Mouse (Mus musculus) kidney, postnatal 0 days (tissue): ENCODE results near the gene Dglucy. TPM values are rescaled to one million over a fixed set of nuclear protein-coding genes. Genes with fewer than 3 reads are reported as not detected.
"Not testable (repeated sequence)": the region's sequence is repeated elsewhere in the genome, so short reads cannot be mapped to it uniquely, and the experiment has no call there.

Experiments
- ATAC-seq: fragments of 200-750 bp; cut with Nextera tagmentation; replicated peaks from 2 replicates; pipeline ENCODE4 v1.8.0; 2017; ENCODE audit warnings: low read depth, moderate number of reproducible peaks, moderate TSS enrichment, moderate library complexity; ENCODE audit not compliant: low FRiP score
- DNase-seq: peaks from one replicate; pipeline ENCODE4 v3.0.0-alpha.2; 2016; ENCODE audit warnings: low spot score
- H3K27ac ChIP-seq: fragments of 300-500 bp; sonication (generic); 2 replicates; pipeline ENCODE4 v1.5.1; 2014; ENCODE audit warnings: mild to moderate bottlenecking
- H3K27me3 ChIP-seq: fragments of 300-500 bp; sonication (generic); 2 replicates; pipeline ENCODE4 v1.6.1; 2014; ENCODE audit warnings: low read length, mixed read lengths; ENCODE audit not compliant: insufficient read depth
- H3K36me3 ChIP-seq: fragments of 300-500 bp; sonication (generic); 2 replicates; pipeline ENCODE4 v1.6.1; 2014; ENCODE audit warnings: low read length, mixed read lengths; ENCODE audit not compliant: insufficient read depth
- H3K4me1 ChIP-seq: fragments of 300-500 bp; sonication (generic); replicated peaks from 2 replicates; pipeline ENCODE4 v1.6.1; 2014; ENCODE audit warnings: antibody characterized with exemption, low read length, mixed read lengths; ENCODE audit not compliant: insufficient read depth
- H3K4me2 ChIP-seq: fragments of 300-500 bp; sonication (generic); 2 replicates; pipeline ENCODE4 v1.6.1; 2014; ENCODE audit warnings: mild to moderate bottlenecking, low read length, moderate library complexity, mixed read lengths
- H3K4me3 ChIP-seq: fragments of 300-500 bp; sonication (generic); replicated peaks from 2 replicates; pipeline ENCODE4 v1.5.1; 2014; ENCODE audit warnings: low read depth, low read length
- H3K9ac ChIP-seq: fragments of 300-500 bp; sonication (generic); 2 replicates; pipeline ENCODE4 v1.6.1; 2014; ENCODE audit warnings: low read depth, low read length
- H3K9me3 ChIP-seq: fragments of 300-500 bp; sonication (generic); replicated peaks from 2 replicates; pipeline ENCODE4 v1.6.1; 2016; ENCODE audit warnings: low read length, inconsistent platforms, mixed read lengths
- CTCF ChIP-seq: IDR thresholded peaks from 2 replicates; pipeline ENCODE4 v1.5.1; 2016; ENCODE audit warnings: antibody characterized with exemption, low read depth, mild to moderate bottlenecking, moderate library complexity
- WGBS: fragments of 180-500 bp; shearing (Covaris S2); extraction: QIAGEN DNeasy Blood & Tissue Kit; methylation state at CpG from one replicate; pipeline ENCODE4 v1.1.7; 2014; 5-methylcytosine and 5-hydroxymethylcytosine counted together
- polyA plus RNA-seq: library from polyadenylated mRNA; unstranded; fragments of >200 nt; fragmentation: Nextera tagmentation; extraction: Ambion mirVana; gene quantifications from 2 replicates; pipeline ENCODE4 v1.2.1, GENCODE M21; 2015

Dglucy gene
- polyA plus RNA-seq, 1 experiment from 2014 or later: 5.0 TPM

GRCm38 (mm10) chr12:100789981-100790550 is 11.2 kb downstream of the Dglucy start:
- no peak for TF ChIP-seq CTCF
- peak; percentile 81 for ATAC-seq
- Histone ChIP-seq H3K36me3 (no peaks in the 10 kb centered on the region), H3K27ac (0 out of 2 replicates have a peak overlapping the region, but pooled peaks have one; percentile 19), H3K4me2 (no peak overlapping the region), H3K4me3 (no peak overlapping the region), H3K4me1 (no peaks in the 10 kb centered on the region), H3K27me3 (no peaks in the 10 kb centered on the region), H3K9ac (no peak overlapping the region), H3K9me3 (no peaks in the 10 kb centered on the region)
- DNase-seq: peak; percentile 15
- WGBS: 33% methylated on average over 3 of the region's 3 CpGs

DNA sequence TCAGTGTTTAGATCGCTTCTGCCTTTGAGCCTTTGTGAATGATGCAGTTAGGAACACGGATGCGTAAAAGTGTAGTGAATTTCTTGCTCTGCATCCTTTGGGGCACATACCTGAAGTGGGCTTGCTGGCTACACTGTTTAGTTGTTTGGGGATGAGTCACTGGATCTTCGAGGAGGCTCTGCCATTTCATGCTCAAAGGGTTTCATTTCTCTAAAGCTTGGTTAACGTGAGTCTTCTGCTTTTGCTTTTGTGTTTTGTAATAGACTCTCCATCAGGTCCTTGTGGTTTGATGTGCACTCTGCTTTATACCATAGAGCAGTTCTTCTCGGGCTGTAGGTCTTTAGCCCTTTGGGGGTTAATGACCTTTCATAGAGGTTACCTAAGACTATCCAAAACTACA is 12.6 kb downstream of the Dglucy start:
- no peak for DNase-seq
- no peak for TF ChIP-seq CTCF
- H3K9ac ChIP-seq: no peak overlapping the region
- H3K9me3 ChIP-seq: no peaks in the 10 kb centered on the region
- no peak overlapping the region for H3K27ac ChIP-seq
- ATAC-seq: no peak
- H3K4me1 ChIP-seq: no peaks in the 10 kb centered on the region
- H3K4me2 ChIP-seq: no peak overlapping the region
- 80% methylated on average over 6 of the region's 6 CpGs for WGBS
- H3K27me3 ChIP-seq: no peaks in the 10 kb centered on the region
- H3K36me3 ChIP-seq: no peaks in the 10 kb centered on the region
- H3K4me3 ChIP-seq: no peak overlapping the region

DNA sequence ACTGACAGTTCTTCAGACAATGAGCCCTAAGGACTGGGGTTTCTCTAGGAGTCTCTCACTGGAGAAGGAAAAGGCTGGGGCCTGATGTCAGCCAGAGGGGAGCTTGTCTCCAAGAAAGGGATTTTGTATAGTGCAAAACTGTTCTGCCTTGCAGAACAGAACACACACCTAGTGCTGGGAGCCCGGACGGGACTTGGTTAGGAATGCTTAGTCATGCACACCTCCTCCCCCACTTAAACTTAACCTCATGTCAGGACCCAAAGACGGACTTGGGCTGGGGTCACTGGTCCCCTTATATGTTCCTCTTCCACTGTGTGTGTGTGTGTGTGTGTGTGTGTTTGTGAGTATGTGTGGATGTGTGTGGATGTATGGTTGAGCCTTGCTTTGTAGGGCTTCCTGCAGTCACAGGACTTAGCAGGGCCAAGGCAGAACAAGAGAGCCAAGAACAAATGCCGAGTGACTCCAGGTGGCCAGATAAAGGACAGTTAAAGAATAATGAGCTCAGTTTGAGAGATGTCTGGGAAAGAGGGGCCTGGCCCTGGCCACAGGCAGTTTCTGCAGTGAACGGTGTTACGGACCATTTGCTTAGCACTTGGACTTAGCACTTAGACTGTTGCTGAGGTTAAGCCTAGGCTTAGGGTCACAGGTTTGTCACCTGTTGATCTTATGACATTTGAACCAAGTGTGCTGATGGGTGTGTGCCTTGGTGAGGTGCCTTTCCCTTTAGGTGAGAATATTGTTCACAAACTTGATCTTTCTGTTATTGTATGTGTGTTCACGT is 15.8 kb downstream of the Dglucy start:
- Histone ChIP-seq H3K4me3 (no peak overlapping the region), H3K27ac (peak overlapping the region; percentile 19; the same call in 1 of the 2 replicates), H3K27me3 (no peaks in the 10 kb centered on the region), H3K9ac (no peak overlapping the region), H3K4me1 (no peaks in the 10 kb centered on the region), H3K4me2 (no peak overlapping the region), H3K9me3 (no peaks in the 10 kb centered on the region), H3K36me3 (no peaks in the 10 kb centered on the region)
- WGBS: 41% methylated on average over 7 of the region's 7 CpGs
- no peak; the same call in 1 of the 2 replicates for ATAC-seq
- no peak for TF ChIP-seq CTCF
- DNase-seq: no peak

DNA sequence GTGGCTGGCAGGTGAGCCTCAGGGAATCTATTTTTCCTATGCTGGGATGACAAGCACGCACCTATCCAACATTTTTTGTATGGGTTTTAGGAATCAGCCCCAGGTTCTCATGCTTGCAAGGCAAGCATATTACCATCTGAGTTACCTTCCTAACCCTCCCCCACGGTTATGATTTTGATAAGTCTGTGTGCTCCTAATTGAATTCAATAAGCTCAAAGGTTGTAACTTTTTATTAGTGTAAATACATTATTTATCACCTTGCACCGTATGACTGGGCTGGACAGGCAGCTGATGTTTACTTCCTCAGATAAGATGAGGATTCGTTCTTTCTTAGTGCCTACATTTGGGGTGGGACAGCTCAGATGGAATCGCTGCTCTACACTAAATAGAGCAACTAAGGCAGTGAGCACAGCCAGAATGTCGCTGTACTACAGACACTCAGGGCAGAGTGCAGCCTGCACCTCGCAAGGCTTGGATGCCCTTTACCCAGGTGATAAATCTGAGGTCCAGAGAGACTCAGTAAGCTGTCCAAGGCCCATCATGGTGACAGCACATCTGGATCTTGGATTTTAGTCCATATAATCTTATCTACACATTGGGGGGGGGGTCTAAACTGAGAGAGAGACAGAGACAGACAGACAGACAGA is 16.7 kb downstream of the Dglucy start:
- WGBS: 67% methylated on average over 7 of the region's 7 CpGs
- Histone ChIP-seq H3K27me3 (no peaks in the 10 kb centered on the region), H3K36me3 (no peaks in the 10 kb centered on the region), H3K4me2 (no peak overlapping the region), H3K4me1 (no peaks in the 10 kb centered on the region), H3K27ac (no peak overlapping the region), H3K9me3 (no peaks in the 10 kb centered on the region), H3K9ac (no peak overlapping the region), H3K4me3 (no peak overlapping the region)
- DNase-seq: no peak
- ATAC-seq: no peak
- no peak for TF ChIP-seq CTCF

DNA sequence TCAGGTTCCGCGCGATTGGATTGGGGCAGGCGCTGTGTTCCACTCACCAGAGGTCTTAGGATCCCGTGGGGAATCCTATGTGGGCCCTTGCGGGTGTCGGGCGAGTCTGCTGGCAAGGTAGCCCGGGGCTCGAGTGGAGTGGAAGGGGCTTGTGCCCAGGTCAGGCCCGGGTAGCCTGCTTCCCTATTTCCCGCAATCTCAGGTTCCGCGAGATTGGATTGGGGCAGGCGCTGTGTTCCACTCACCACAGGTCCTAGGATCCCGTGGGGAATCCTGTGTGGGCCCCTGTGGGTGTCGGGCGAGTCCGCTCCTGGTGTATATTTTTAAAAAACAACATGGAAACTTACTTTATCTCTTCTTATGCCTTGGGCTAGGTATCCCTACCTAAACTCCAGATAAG is 24.5 kb downstream of the Dglucy start:
- not testable (repeated sequence) for DNase-seq, ATAC-seq
- 94% methylated on average over 19 of the region's 19 CpGs for WGBS

GRCm38 (mm10) chr12:100807280-100807679 is 28.4 kb downstream of the Dglucy start:
- Histone ChIP-seq H3K9me3 (no peaks in the 10 kb centered on the region), H3K27me3 (no peaks in the 10 kb centered on the region), H3K36me3 (no peaks in the 10 kb centered on the region), H3K4me2 (no peak overlapping the region), H3K4me3 (no peak overlapping the region), H3K9ac (no peak overlapping the region), H3K4me1 (no peaks in the 10 kb centered on the region), H3K27ac (no peak overlapping the region)
- WGBS: 66% methylated on average over 7 of the region's 7 CpGs
- TF ChIP-seq CTCF: no peak
- ATAC-seq (no peak), DNase-seq (no peak)

More for the DNA sequence above, 24.5 kb downstream of the Dglucy start:
- H3K4me2 ChIP-seq, H3K4me3 ChIP-seq, H3K4me1 ChIP-seq, H3K27ac ChIP-seq, H3K27me3 ChIP-seq, H3K36me3 ChIP-seq, H3K9me3 ChIP-seq, H3K9ac ChIP-seq: not testable (repeated sequence)
